ENCODE assay signal across 8 mouse cellular contexts in genomic region chr1:34850343-34851136, GRCm38 (mm10). TPM values are rescaled to one million over a fixed set of nuclear protein-coding genes. Genes with fewer than 3 reads are reported as not detected.
DNase-seq lines count a peak whose midpoint lies in the region; ATAC-seq lines count a peak whose summit lies in the region.

No protein-coding gene starts in this region.

- H3K4me1 ChIP-seq in embryonic facial prominence, embryonic 13.5 days: 0 out of 2 replicates have a peak, but pooled peaks cover 3% of the 10 kb centered on the region
- peaks cover 4% of the 10 kb centered on the region; the same call in 1 of the 2 replicates for H3K4me1 ChIP-seq in limb, embryonic 12.5 days (replicated peaks)

- 40% methylated on average over 11 of the region's 11 CpGs for WGBS in embryonic facial prominence, embryonic 13.5 days
- WGBS in limb, embryonic 12.5 days: 45% methylated on average over 11 of the region's 11 CpGs

- H3K27ac ChIP-seq in embryonic facial prominence, embryonic 13.5 days: no peak overlapping the region
- H3K27ac ChIP-seq in limb, embryonic 12.5 days: no peak overlapping the region

- H3K27me3 ChIP-seq in embryonic facial prominence, embryonic 13.5 days: no peaks in the 10 kb centered on the region
- peaks cover 2% of the 10 kb centered on the region; the same call in 1 of the 2 replicates for H3K27me3 ChIP-seq in limb, embryonic 12.5 days

- peak overlapping the region; percentile 82 for H3K9ac ChIP-seq in embryonic facial prominence, embryonic 13.5 days
- peak overlapping the region; percentile 82 for H3K9ac ChIP-seq in limb, embryonic 12.5 days (replicated peaks)

- H3K9me3 ChIP-seq in embryonic facial prominence, embryonic 13.5 days: no peaks in the 10 kb centered on the region
- no peaks in the 10 kb centered on the region for H3K9me3 ChIP-seq in limb, embryonic 12.5 days

- peak overlapping the region; percentile 86 for H3K4me2 ChIP-seq in embryonic facial prominence, embryonic 13.5 days
- H3K4me2 ChIP-seq in limb, embryonic 12.5 days: peak overlapping the region; percentile 86

- no peaks in the 10 kb centered on the region for H3K36me3 ChIP-seq in embryonic facial prominence, embryonic 13.5 days
- no peaks in the 10 kb centered on the region for H3K36me3 ChIP-seq in limb, embryonic 12.5 days

- peak; percentile 66 for ATAC-seq in frontal cortex, adult (ENCODE audit: low TSS enrichment)
- ATAC-seq in embryonic facial prominence, embryonic 13.5 days (ENCODE audit: insufficient number of reproducible peaks, insufficient read depth, low FRiP score, low TSS enrichment, low read depth): peak; percentile 48; the same call in 1 of the 2 replicates
- peak; percentile 77 for ATAC-seq in limb, embryonic 12.5 days (ENCODE audit: insufficient number of reproducible peaks, insufficient read depth, low FRiP score, low TSS enrichment, low read depth)

- no peak for DNase-seq in frontal cortex, postnatal 14 days (ENCODE audit: low spot score in 2 of 2)
- DNase-seq in ES-CJ7 (ENCODE audit: low read depth, low spot score): peak; percentile 33
- peak; percentile 55 for DNase-seq in retina, postnatal 1 day
- DNase-seq in left cerebral cortex, adult 18-20 months (ENCODE audit: low spot score in 2 of 2): no peak
- DNase-seq in thymus, postnatal 36 days: no peak

- H3K4me3 ChIP-seq in embryonic facial prominence, embryonic 13.5 days: peak overlapping the region; percentile 71
- peak overlapping the region; percentile 69 for H3K4me3 ChIP-seq in limb, embryonic 12.5 days (replicated peaks)

RNA-seq across cellular contexts. Expression of gene Plekhb2, which starts 0.8 kb away (rescaled TPM):
- 11.6 and 15.2 TPM in 2 replicates for polyA plus RNA-seq in embryonic facial prominence, embryonic 13.5 days (2015; fragmentation: Nextera tagmentation; extraction: Ambion mirVana)
- polyA plus RNA-seq in limb, embryonic 12.5 days (2016; fragmentation: Nextera tagmentation; extraction: Ambion mirVana): 13.5 and 15.4 TPM in 2 replicates
- 100 to 1,000 TPM; 269 to 306 TPM for total RNA-seq in left cerebral cortex, adult 18-20 months (2021)

RNA-seq across cellular contexts. Expression of gene Fam168b, which starts 7.7 kb away (rescaled TPM):
- polyA plus RNA-seq in embryonic facial prominence, embryonic 13.5 days (2015; fragmentation: Nextera tagmentation; extraction: Ambion mirVana): 91.8 and 93.8 TPM in 2 replicates
- polyA plus RNA-seq in limb, embryonic 12.5 days (2016; fragmentation: Nextera tagmentation; extraction: Ambion mirVana): 133 and 140 TPM in 2 replicates
- total RNA-seq in left cerebral cortex, adult 18-20 months (2021): 100 to 1,000 TPM; 244 to 245 TPM

Comparison
In these comparisons a context has a peak if more than half of its experiments do, and no peak if none do; other contexts are left out.
1. DNase-seq: peak in ES-CJ7 (single experiment) and retina, postnatal 1 day (single experiment); none in frontal cortex, postnatal 14 days (0 of 2), left cerebral cortex, adult 18-20 months (0 of 2) and thymus, postnatal 36 days (0 of 2).
2. Peak in every context shown above with its lines, with median percentiles within 50 percentile points of each other: ATAC-seq.